Mouse (Mus musculus): ENCODE measurements around the gene Zmynd8.
A peak's percentile ranks its signal among the peaks of the same experiment; 100 is the strongest.

DNA sequence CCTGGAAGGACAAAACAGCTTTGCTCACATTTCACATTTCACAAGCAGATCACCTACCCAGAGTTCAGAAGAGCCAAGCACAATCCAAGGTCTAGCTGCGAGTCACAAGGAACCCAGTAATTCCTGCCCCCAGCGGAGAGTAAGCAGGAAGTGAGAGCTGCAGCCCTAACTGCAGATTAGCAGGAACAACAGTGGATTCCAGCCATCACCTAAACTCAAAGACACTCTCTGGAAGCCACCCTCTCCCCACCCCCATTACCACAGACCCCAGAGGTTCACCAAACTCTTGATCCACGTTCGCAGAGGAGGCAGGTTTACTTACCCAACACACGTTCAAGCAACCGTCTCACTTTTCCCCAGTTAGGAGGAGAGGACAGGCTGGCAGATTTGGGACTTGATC lies 15.8 kb downstream of the Zmynd8 start:
- TF ChIP-seq CTCF (IDR thresholded peaks at IDR 0.05; ENCODE audit: control insufficient read depth, insufficient read depth, low read length) (peak; percentile 33; the same call in 1 of the 2 replicates), POLR2A (IDR thresholded peaks at IDR 0.05; ENCODE audit: borderline replicate concordance, control insufficient read depth, low read depth, low read length) (no peak)

Data from bone marrow, adult 2 months (tissue).